Comparison of ENCODE assay signal across 13 mouse cellular contexts in the genomic region with DNA sequence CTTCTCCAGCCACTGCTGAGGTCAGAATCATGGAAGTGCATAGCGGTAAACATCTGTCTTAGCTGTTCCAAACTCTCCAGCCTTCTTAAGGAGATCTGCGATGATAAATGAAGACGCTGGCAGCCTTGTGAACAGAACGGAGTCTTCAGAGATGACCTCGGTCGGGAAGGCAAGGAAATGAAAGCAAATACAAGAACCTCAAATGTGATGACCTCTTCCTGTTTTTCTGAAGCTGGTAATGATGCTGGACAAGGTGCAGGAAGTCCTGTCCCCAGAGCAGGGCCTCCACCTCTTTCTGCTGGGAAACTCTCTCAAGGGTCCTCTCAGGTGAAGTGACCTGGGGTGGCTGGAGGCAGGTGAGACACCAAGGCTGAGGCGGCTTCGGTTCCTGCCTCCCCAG.
A peak's percentile ranks its signal among the peaks of the same experiment; 100 is the strongest.
DNase-seq lines count a peak whose midpoint lies in the region; ATAC-seq and TF ChIP-seq lines count a peak whose summit lies in the region.
"Had no signal": no experiment of that assay in that cellular context is flagged by ENCODE, and none has a peak within 500 bp of the region (broad histone marks: within the 10 kb centered on the region; RNA-seq: fewer than 3 reads in every experiment).

No protein-coding gene starts in this region.

- DNase-seq in heart, adult 2 months: peak in 1 of 2 experiments; percentile 45
- no peak for DNase-seq in heart, postnatal 25 days (ENCODE audit: low spot score)
- no peak for DNase-seq in lung, postnatal 14 days
- no peak for DNase-seq in layer of hippocampus, adult 8-10 months (ENCODE audit: low spot score in 2 of 2)
- DNase-seq: cerebellum, postnatal 36 days; right cerebral cortex, postnatal 25 days had no signal

- no peak overlapping the region for H3K4me2 ChIP-seq in lung, embryonic 16.5 days (ENCODE audit: low read depth, low read length)
- no peak overlapping the region for H3K4me2 ChIP-seq in forebrain, embryonic 13.5 days
- H3K4me2 ChIP-seq: embryonic facial prominence, embryonic 12.5 days had no signal

- H3K36me3 ChIP-seq in heart, adult 2 months (ENCODE audit: control insufficient read depth, insufficient read depth, low read length): no peaks in the 10 kb centered on the region; the same call in 1 of the 2 replicates
- no peaks in the 10 kb centered on the region for H3K36me3 ChIP-seq in lung, embryonic 16.5 days (ENCODE audit: control insufficient read depth, insufficient read depth, low read length)
- no peaks in the 10 kb centered on the region for H3K36me3 ChIP-seq in forebrain, embryonic 13.5 days (ENCODE audit: poor library complexity, severe bottlenecking)
- H3K36me3 ChIP-seq: embryonic facial prominence, embryonic 12.5 days had no signal

- H3K9me3 ChIP-seq in lung, embryonic 16.5 days (ENCODE audit: control insufficient read depth, low read length): no peaks in the 10 kb centered on the region
- H3K9me3 ChIP-seq in forebrain, embryonic 13.5 days (replicated peaks): no peaks in the 10 kb centered on the region
- H3K9me3 ChIP-seq: embryonic facial prominence, embryonic 12.5 days had no signal

- no peak for TF ChIP-seq CTCF in heart, adult 2 months (IDR thresholded peaks at IDR 0.05)

- H3K27me3 ChIP-seq in heart, adult 2 months (ENCODE audit: control insufficient read depth, insufficient read depth, low read length): no peaks in the 10 kb centered on the region
- H3K27me3 ChIP-seq in lung, embryonic 16.5 days (ENCODE audit: control insufficient read depth, insufficient read depth, low read depth, low read length): no peaks in the 10 kb centered on the region
- H3K27me3 ChIP-seq in forebrain, embryonic 13.5 days: no peaks in the 10 kb centered on the region
- H3K27me3 ChIP-seq: embryonic facial prominence, embryonic 12.5 days had no signal

- peak; percentile 34; the same call in 1 of the 2 replicates for TF ChIP-seq POLR2A in heart, adult 2 months (IDR thresholded peaks at IDR 0.05; ENCODE audit: insufficient read depth, low read depth, low read length)

- intact Hi-C loops in heart, adult 2 months (cut with DNase I): loop anchor here (1.0 kb wide), 1 partner anchor 15 kb away; no protein-coding TSS in a partner anchor
- intact Hi-C loops in heart, postnatal 25 days (cut with DNase I): no loop called here

- no peak overlapping the region for H3K4me3 ChIP-seq in heart, adult 2 months
- no peak overlapping the region for H3K4me3 ChIP-seq in lung, embryonic 16.5 days (ENCODE audit: low read length)
- H3K4me3 ChIP-seq in forebrain, embryonic 13.5 days: no peak overlapping the region
- H3K4me3 ChIP-seq: embryonic facial prominence, embryonic 12.5 days had no signal

- TF ChIP-seq EP300 in heart, adult 2 months (IDR thresholded peaks at IDR 0.05; ENCODE audit: insufficient read depth, low read depth, low read length): peak; percentile 45; the same call in 1 of the 2 replicates

- peak overlapping the region; percentile 66 for H3K27ac ChIP-seq in heart, adult 2 months
- no peak overlapping the region for H3K27ac ChIP-seq in lung, embryonic 16.5 days (ENCODE audit: low read length)
- H3K27ac ChIP-seq in forebrain, embryonic 13.5 days: no peak overlapping the region
- H3K27ac ChIP-seq: embryonic facial prominence, embryonic 12.5 days had no signal

- 45% methylated on average over 8 of the region's 8 CpGs for WGBS in heart, adult 2 months
- 38% methylated on average over 8 of the region's 8 CpGs for WGBS in lung, embryonic 16.5 days
- WGBS in forebrain, embryonic 13.5 days: 95% methylated on average over 8 of the region's 8 CpGs

- peaks cover 13% of the 10 kb centered on the region for H3K4me1 ChIP-seq in heart, adult 2 months (ENCODE audit: control insufficient read depth, insufficient read depth, low read length)
- no peaks in the 10 kb centered on the region; the same call in 1 of the 2 replicates for H3K4me1 ChIP-seq in lung, embryonic 16.5 days (replicated peaks; ENCODE audit: control insufficient read depth, insufficient read depth, low read length)
- H3K4me1 ChIP-seq in forebrain, embryonic 13.5 days: no peaks in the 10 kb centered on the region

- no peaks in the 10 kb centered on the region for H3K79me2 ChIP-seq in heart, adult 2 months (replicated peaks; ENCODE audit: control insufficient read depth, insufficient read depth, low read length)

- no peak overlapping the region for H3K9ac ChIP-seq in heart, adult 2 months (ENCODE audit: low read depth, low read length)
- no peak overlapping the region for H3K9ac ChIP-seq in lung, embryonic 16.5 days (ENCODE audit: low read length)
- H3K9ac ChIP-seq in forebrain, embryonic 13.5 days: no peak overlapping the region
- H3K9ac ChIP-seq: embryonic facial prominence, embryonic 12.5 days had no signal

- ATAC-seq in lung, embryonic 16.5 days (ENCODE audit: low read depth): peak; percentile 38; the same call in 1 of the 2 replicates
- ATAC-seq in hematopoietic stem cell, adult 5-6 weeks (replicated peaks in 1 of 2; ENCODE audit: insufficient read depth in 1 of 2, low FRiP score in 2 of 2, low TSS enrichment in 1 of 2, low read depth in 1 of 2, poor library complexity in 2 of 2, severe bottlenecking in 2 of 2): peak; percentile 65 to 70
- ATAC-seq in monocyte, adult 5-6 weeks (replicated peaks; ENCODE audit: insufficient number of reproducible peaks, low FRiP score, low TSS enrichment, poor library complexity, severe bottlenecking): peak; percentile 59; the same call in 1 of the 2 replicates
- no peak for ATAC-seq in forebrain, embryonic 13.5 days
- ATAC-seq: hindbrain, embryonic 16.5 days; midbrain, embryonic 16.5 days had no signal
